Comparison of ENCODE assay signal across 13 mouse cellular contexts in the genomic region with DNA sequence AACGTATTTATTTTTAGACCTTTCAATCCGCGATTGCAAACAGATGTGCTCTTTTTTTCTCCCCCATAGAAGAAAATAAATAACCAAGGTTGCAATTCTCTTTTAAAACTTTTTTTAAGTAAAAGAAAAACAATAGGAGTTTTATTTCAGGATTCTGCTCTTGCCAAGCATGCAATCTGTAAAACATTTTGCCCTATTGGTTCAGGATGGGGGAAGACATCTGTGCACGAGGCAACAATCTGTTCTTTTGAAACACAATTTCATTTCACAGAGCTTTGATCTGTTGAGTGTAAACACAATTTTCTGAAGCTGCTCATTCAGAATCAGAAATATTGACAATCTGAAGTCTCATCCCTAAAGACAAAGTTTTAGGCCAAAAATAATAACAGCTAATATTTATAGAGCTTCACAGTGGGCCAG.
DNase-seq lines count a peak whose midpoint lies in the region; ATAC-seq and TF ChIP-seq lines count a peak whose summit lies in the region.
"Had no signal": no experiment of that assay in that cellular context is flagged by ENCODE, and none has a peak within 500 bp of the region (broad histone marks: within the 10 kb centered on the region; RNA-seq: fewer than 3 reads in every experiment).

No protein-coding gene starts in this region.

- no peak overlapping the region for H3K4me3 ChIP-seq in kidney, postnatal 0 days (replicated peaks; ENCODE audit: low read depth, low read length)
- no peak overlapping the region for H3K4me3 ChIP-seq in kidney, embryonic 16.5 days (ENCODE audit: low read length)
- no peak overlapping the region for H3K4me3 ChIP-seq in embryonic facial prominence, embryonic 10.5 days
- H3K4me3 ChIP-seq in embryonic fibroblast, embryonic 13.5 days (ENCODE audit: insufficient read depth, low read length), result no peak overlapping the region
- H3K4me3 ChIP-seq: left cerebral cortex, adult 2 months; lung, embryonic 15.5 days; neural tube, embryonic 13.5 days had no signal

- no peak overlapping the region for H3K9ac ChIP-seq in kidney, postnatal 0 days (ENCODE audit: low read depth, low read length)
- H3K9ac ChIP-seq in kidney, embryonic 16.5 days (replicated peaks; ENCODE audit: low read length), result no peak overlapping the region
- H3K9ac ChIP-seq: lung, embryonic 15.5 days; neural tube, embryonic 13.5 days had no signal

- DNase-seq in kidney, postnatal 0 days (ENCODE audit: low spot score), result peak; percentile 14
- no peak for DNase-seq in embryonic facial prominence, embryonic 10.5 days (ENCODE audit: low spot score)
- DNase-seq in layer of hippocampus, postnatal 36 days, result peak; percentile 9 to 45
- DNase-seq in heart, postnatal 14 days, result no peak
- DNase-seq in adrenal gland, postnatal 36 days, result no peak
- DNase-seq: cerebellum, adult 18-20 months; thymus, adult 2 months had no signal

- no peak for TF ChIP-seq CTCF in kidney, postnatal 0 days (IDR thresholded peaks at IDR 0.05; ENCODE audit: low read depth)
- TF ChIP-seq CTCF in embryonic fibroblast, embryonic 13.5 days (IDR thresholded peaks at IDR 0.05; ENCODE audit: borderline replicate concordance, insufficient read depth, low read length), result no peak

- no peak for ATAC-seq in kidney, postnatal 0 days (replicated peaks; ENCODE audit: low FRiP score, low read depth)
- no peak for ATAC-seq in kidney, embryonic 16.5 days (ENCODE audit: low FRiP score, low TSS enrichment)
- ATAC-seq: activated CD4-positive, CD25-positive, alpha-beta regulatory T cell, adult 4 months had no signal

- no peak overlapping the region for H3K4me2 ChIP-seq in kidney, postnatal 0 days (ENCODE audit: low read length)
- no peak overlapping the region for H3K4me2 ChIP-seq in kidney, embryonic 16.5 days (replicated peaks; ENCODE audit: low read depth, low read length)
- H3K4me2 ChIP-seq: lung, embryonic 15.5 days; neural tube, embryonic 13.5 days had no signal

- H3K9me3 ChIP-seq in kidney, postnatal 0 days (replicated peaks; ENCODE audit: low read length), result no peaks in the 10 kb centered on the region
- H3K9me3 ChIP-seq in kidney, embryonic 16.5 days (ENCODE audit: low read length), result no peaks in the 10 kb centered on the region
- H3K9me3 ChIP-seq in embryonic facial prominence, embryonic 10.5 days, result no peaks in the 10 kb centered on the region
- H3K9me3 ChIP-seq: lung, embryonic 15.5 days; neural tube, embryonic 13.5 days had no signal

- WGBS in kidney, postnatal 0 days, result 48% methylated on average over 4 of the region's 4 CpGs
- 52% methylated on average over 4 of the region's 4 CpGs for WGBS in kidney, embryonic 16.5 days
- 30% methylated on average over 4 of the region's 4 CpGs for WGBS in embryonic facial prominence, embryonic 10.5 days

- no peak overlapping the region for H3K27ac ChIP-seq in kidney, postnatal 0 days
- no peak overlapping the region for H3K27ac ChIP-seq in kidney, embryonic 16.5 days (ENCODE audit: low read length)
- peak overlapping the region; percentile 35; the same call in 1 of the 2 replicates for H3K27ac ChIP-seq in embryonic facial prominence, embryonic 10.5 days (replicated peaks)
- H3K27ac ChIP-seq in embryonic fibroblast, embryonic 13.5 days (ENCODE audit: insufficient read depth, low read length), result peak overlapping the region; percentile 86
- H3K27ac ChIP-seq: left cerebral cortex, adult 2 months; lung, embryonic 15.5 days had no signal

- no peaks in the 10 kb centered on the region for H3K4me1 ChIP-seq in kidney, postnatal 0 days (replicated peaks; ENCODE audit: insufficient read depth, low read length)
- H3K4me1 ChIP-seq in kidney, embryonic 16.5 days (ENCODE audit: insufficient read depth, low read length), result no peaks in the 10 kb centered on the region
- H3K4me1 ChIP-seq in embryonic facial prominence, embryonic 10.5 days, result peaks cover 21% of the 10 kb centered on the region
- no peaks in the 10 kb centered on the region; the same call in 1 of the 2 replicates for H3K4me1 ChIP-seq in embryonic fibroblast, embryonic 13.5 days (ENCODE audit: control insufficient read depth, insufficient read depth, low read length)

- no peak for TF ChIP-seq POLR2A in embryonic fibroblast, embryonic 13.5 days (IDR thresholded peaks at IDR 0.05; ENCODE audit: low read depth, low read length)

- H3K27me3 ChIP-seq in kidney, postnatal 0 days (ENCODE audit: insufficient read depth, low read length), result no peaks in the 10 kb centered on the region
- H3K27me3 ChIP-seq in kidney, embryonic 16.5 days (ENCODE audit: insufficient read depth, low read length), result no peaks in the 10 kb centered on the region
- H3K27me3 ChIP-seq in embryonic facial prominence, embryonic 10.5 days (replicated peaks; ENCODE audit: low read depth, poor library complexity, severe bottlenecking), result no peaks in the 10 kb centered on the region
- H3K27me3 ChIP-seq: lung, embryonic 15.5 days; neural tube, embryonic 13.5 days had no signal

- intact Hi-C loops in heart, postnatal 14 days (cut with DNase I), result no loop called here

- no peaks in the 10 kb centered on the region for H3K36me3 ChIP-seq in kidney, postnatal 0 days (ENCODE audit: insufficient read depth, low read length)
- no peaks in the 10 kb centered on the region for H3K36me3 ChIP-seq in kidney, embryonic 16.5 days (ENCODE audit: insufficient read depth, low read length)
- H3K36me3 ChIP-seq in embryonic facial prominence, embryonic 10.5 days (replicated peaks), result no peaks in the 10 kb centered on the region
- H3K36me3 ChIP-seq: lung, embryonic 15.5 days; neural tube, embryonic 13.5 days had no signal

Comparison
In these comparisons a context has a peak if more than half of its experiments do, and no peak if none do; other contexts are left out.
1. DNase-seq: peak in kidney, postnatal 0 days (single experiment) and layer of hippocampus, postnatal 36 days (2 of 2); none in embryonic facial prominence, embryonic 10.5 days (single experiment), heart, postnatal 14 days (0 of 2) and adrenal gland, postnatal 36 days (0 of 2).
2. H3K27ac ChIP-seq: peak in embryonic facial prominence, embryonic 10.5 days (single experiment) and embryonic fibroblast, embryonic 13.5 days (single experiment); none in kidney, postnatal 0 days (single experiment) and kidney, embryonic 16.5 days (single experiment).